Mouse (Mus musculus) neural tube, embryonic 14.5 days (tissue): ENCODE measurements around the gene Ywhah. TPM values are rescaled to one million over a fixed set of nuclear protein-coding genes. Genes with fewer than 3 reads are reported as not detected.
A peak's percentile ranks its signal among the peaks of the same experiment; 100 is the strongest.
"Not testable (repeated sequence)": the region's sequence is repeated elsewhere in the genome, so short reads cannot be mapped to it uniquely, and the experiment has no call there.

Source experiments
- ATAC-seq: fragments of 200-750 bp; cut with Nextera tagmentation; 2 replicates; pipeline ENCODE4 v1.8.0; 2017; ENCODE audit warnings: low read depth, mild to moderate bottlenecking, moderate TSS enrichment, moderate library complexity
- H3K27ac ChIP-seq: fragments of 300-500 bp; sonication (generic); 2 replicates; pipeline ENCODE4 v1.5.1; 2014; ENCODE audit warnings: low read depth, mild to moderate bottlenecking, control low read depth, low read length, moderate library complexity, mixed read lengths
- H3K27me3 ChIP-seq: fragments of 300-500 bp; sonication (generic); 2 replicates; pipeline ENCODE4 v1.6.1; 2014; ENCODE audit warnings: low read length; ENCODE audit not compliant: control insufficient read depth, insufficient read depth
- H3K36me3 ChIP-seq: fragments of 300-500 bp; sonication (generic); 2 replicates; pipeline ENCODE4 v1.6.1; 2014; ENCODE audit warnings: low read length, mixed read lengths; ENCODE audit not compliant: control insufficient read depth, insufficient read depth
- H3K4me1 ChIP-seq: fragments of 300-500 bp; sonication (generic); 2 replicates; pipeline ENCODE4 v1.6.1; 2014; ENCODE audit warnings: low read length; ENCODE audit not compliant: control insufficient read depth, insufficient read depth
- H3K4me2 ChIP-seq: fragments of 300-500 bp; sonication (generic); 2 replicates; pipeline ENCODE4 v1.6.1; 2014; ENCODE audit warnings: mild to moderate bottlenecking, low read depth, low read length, control low read depth
- H3K4me3 ChIP-seq: fragments of 300-500 bp; sonication (generic); 2 replicates; pipeline ENCODE4 v1.5.1; 2014; ENCODE audit warnings: low read depth, low read length, control low read depth, mixed read lengths
- H3K9ac ChIP-seq: fragments of 300-500 bp; sonication (generic); replicated peaks from 2 replicates; pipeline ENCODE4 v1.6.1; 2014; ENCODE audit warnings: low read depth, mild to moderate bottlenecking, control low read depth, low read length, mixed read lengths
- H3K9me3 ChIP-seq: fragments of 300-500 bp; sonication (generic); 2 replicates; pipeline ENCODE4 v1.6.1; 2016; ENCODE audit warnings: low read length; ENCODE audit not compliant: control insufficient read depth
- WGBS: fragments of 180-500 bp; shearing (Covaris S2); extraction: QIAGEN DNeasy Blood & Tissue Kit; methylation state at CpG from one replicate; pipeline ENCODE4 v1.1.7; 2014; 5-methylcytosine and 5-hydroxymethylcytosine counted together
- polyA plus RNA-seq: library from polyadenylated mRNA; unstranded; fragments of >200 nt; fragmentation: Nextera tagmentation; extraction: Ambion mirVana; gene quantifications from 2 replicates; pipeline ENCODE4 v1.2.1, GENCODE M21; 2014

The Ywhah gene
- polyA plus RNA-seq, 1 experiment from 2014 or later: 776 TPM

DNA sequence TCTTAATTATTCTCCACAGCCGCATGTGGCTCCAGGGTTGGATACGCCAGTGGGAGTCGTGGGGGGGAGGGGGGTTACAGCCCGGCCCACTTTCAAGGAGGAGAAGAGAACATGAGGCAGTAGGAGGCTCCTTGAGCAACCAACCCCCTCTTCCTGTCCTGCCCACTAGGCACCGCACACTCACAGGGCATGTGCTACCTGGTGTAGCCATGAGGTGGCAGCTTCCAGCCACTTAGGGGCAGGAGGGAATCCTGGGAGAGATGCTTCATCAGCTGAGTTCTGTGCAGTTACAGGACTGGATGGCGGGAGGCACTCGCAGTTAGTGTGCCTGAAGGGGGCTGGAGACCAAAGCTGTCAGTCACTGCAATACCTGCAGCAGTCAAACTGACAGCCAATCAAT is 15.5 kb downstream of the Ywhah start:
- H3K4me1 ChIP-seq: peaks cover 13% of the 10 kb centered on the region
- H3K27ac ChIP-seq: no peak overlapping the region
- no peaks in the 10 kb centered on the region for H3K27me3 ChIP-seq
- no peak overlapping the region for H3K9ac ChIP-seq
- 0 out of 2 replicates have a peak, but pooled peaks have one; percentile 19 for ATAC-seq
- no peak overlapping the region for H3K4me2 ChIP-seq
- no peak overlapping the region for H3K4me3 ChIP-seq
- no peaks in the 10 kb centered on the region for H3K9me3 ChIP-seq
- 30% methylated on average over 7 of the region's 7 CpGs for WGBS
- no peaks in the 10 kb centered on the region for H3K36me3 ChIP-seq

DNA sequence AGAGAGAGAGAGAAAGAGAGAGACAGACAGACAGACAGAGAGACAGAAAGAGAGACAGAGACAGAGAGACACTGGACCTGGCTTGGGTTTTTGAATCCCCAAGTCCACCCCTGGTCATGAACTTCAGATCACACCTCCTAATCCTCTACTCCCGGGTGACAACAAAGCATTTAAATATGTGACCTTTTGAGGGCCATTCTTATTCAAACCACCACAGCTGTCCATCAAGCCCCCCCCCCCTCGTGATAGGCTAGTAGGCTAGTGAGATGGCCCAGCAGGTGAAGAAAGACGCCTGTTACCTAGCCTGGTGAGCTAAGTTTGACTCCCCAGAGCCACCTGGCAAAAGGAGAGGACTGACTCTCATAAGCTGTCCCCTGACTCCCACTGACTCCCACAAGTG is 16.3 kb downstream of the Ywhah start:
- H3K9me3 ChIP-seq: no peaks in the 10 kb centered on the region
- no peak for ATAC-seq
- peaks cover 16% of the 10 kb centered on the region for H3K4me1 ChIP-seq
- no peaks in the 10 kb centered on the region for H3K36me3 ChIP-seq
- no peak overlapping the region for H3K27ac ChIP-seq
- WGBS: 43% methylated on average over 3 of the region's 3 CpGs
- H3K4me3 ChIP-seq: no peak overlapping the region
- H3K9ac ChIP-seq: no peak overlapping the region
- H3K27me3 ChIP-seq: no peaks in the 10 kb centered on the region
- H3K4me2 ChIP-seq: no peak overlapping the region

DNA sequence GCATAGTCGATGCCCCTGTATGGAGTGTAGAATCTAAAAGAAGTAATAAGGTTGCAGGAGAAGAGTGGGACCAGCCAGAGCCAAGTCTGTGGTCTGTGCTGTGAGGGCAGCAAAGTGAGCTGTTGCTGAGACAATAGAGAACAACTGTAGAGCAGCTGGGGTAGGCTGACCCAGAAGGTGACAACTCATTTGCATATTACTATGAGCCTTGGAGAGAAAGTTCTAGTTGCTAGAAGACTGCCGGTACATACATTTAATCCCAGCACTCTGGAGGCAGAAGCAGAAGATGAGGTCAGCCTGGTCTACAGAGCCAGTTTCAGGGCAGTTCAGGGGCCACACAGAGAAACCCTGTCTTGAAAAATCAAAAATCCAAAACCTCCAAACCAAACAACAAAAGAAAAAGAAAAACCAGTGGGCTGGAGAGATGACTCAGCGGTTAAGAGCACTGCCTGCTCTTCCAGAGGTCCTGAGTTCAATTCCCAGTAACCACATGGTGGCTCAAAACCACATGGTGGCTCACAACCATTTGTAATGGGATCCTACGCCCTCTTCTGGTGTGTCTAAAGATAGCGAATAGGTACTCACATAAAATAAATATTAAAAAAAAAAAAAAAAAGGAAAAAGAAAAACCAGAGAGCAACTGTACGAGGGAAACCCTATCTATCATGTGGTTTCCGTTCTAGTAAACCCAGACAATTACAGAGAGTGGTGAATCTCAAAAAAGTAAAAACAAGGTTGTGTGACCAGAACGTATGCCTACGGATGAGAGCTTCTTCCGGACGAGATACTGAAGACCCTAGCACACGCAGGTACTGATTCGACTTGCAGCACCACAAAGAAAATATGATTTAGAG is 20.3 kb downstream of the Ywhah start:
- H3K9ac ChIP-seq: 0 out of 2 replicates have a peak overlapping the region, but pooled peaks have one; percentile 11
- H3K4me2 ChIP-seq: peak overlapping the region; percentile 41
- H3K27ac ChIP-seq: no peak overlapping the region
- H3K4me1 ChIP-seq: peaks cover 3% of the 10 kb centered on the region; the same call in 1 of the 2 replicates
- no peaks in the 10 kb centered on the region for H3K36me3 ChIP-seq
- no peak overlapping the region for H3K4me3 ChIP-seq
- H3K27me3 ChIP-seq: no peaks in the 10 kb centered on the region
- WGBS: 51% methylated on average over 13 of the region's 13 CpGs
- H3K9me3 ChIP-seq: no peaks in the 10 kb centered on the region
- no peak for ATAC-seq

DNA sequence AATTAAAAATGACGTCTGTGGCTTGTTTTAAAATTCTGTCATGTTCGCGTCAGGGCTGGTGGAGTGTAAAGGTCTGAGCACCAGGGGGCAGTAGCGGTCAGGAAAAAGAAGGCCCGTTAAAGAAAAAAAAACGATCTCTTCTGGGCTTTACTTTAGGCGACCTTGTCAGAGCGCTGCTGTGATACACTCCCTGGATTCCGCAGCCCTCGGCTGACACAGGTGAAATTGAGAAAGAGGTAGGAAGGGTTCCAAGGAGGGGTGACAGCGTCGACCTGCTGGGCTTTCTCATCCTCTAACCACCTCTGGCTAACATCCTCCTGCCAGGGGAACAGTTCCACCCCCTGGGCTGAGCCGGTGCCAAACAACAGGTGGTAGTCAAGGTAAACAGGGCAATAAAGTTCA is 20.9 kb downstream of the Ywhah start:
- 4% methylated on average over 13 of the region's 13 CpGs for WGBS
- Histone ChIP-seq H3K27ac (no peak overlapping the region), H3K4me2 (peak overlapping the region; percentile 41), H3K36me3 (no peaks in the 10 kb centered on the region), H3K9me3 (no peaks in the 10 kb centered on the region), H3K4me3 (no peak overlapping the region), H3K9ac (0 out of 2 replicates have a peak overlapping the region, but pooled peaks have one; percentile 11), H3K4me1 (peaks cover 3% of the 10 kb centered on the region; the same call in 1 of the 2 replicates), H3K27me3 (no peaks in the 10 kb centered on the region)
- 0 out of 2 replicates have a peak, but pooled peaks have one; percentile 41 for ATAC-seq

DNA sequence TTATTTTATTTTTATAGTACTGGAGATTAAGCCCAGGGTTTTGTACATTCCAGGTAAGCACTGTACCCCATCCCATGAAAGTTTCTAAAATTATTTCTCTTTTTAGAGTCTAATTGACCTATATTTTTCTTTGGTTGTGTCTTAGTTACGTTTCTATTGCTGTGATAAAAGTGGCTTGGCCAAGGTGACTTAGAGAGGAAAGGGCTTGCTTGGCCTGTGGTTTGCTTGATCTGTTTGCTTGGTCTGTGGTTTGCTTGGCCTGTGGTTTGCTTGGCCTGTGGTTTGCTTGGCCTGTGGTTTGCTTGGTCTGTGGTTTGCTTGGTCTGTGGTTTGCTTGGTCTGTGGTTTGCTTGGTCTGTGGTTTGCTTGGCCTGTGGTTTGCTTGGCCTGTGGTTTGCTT is 22.1 kb downstream of the Ywhah start:
- WGBS: 97% methylated on average over 1 of the region's 1 CpGs
- ATAC-seq, H3K27me3 ChIP-seq, H3K9me3 ChIP-seq, H3K4me2 ChIP-seq, H3K4me1 ChIP-seq, H3K27ac ChIP-seq, H3K36me3 ChIP-seq, H3K4me3 ChIP-seq, H3K9ac ChIP-seq: not testable (repeated sequence)

DNA sequence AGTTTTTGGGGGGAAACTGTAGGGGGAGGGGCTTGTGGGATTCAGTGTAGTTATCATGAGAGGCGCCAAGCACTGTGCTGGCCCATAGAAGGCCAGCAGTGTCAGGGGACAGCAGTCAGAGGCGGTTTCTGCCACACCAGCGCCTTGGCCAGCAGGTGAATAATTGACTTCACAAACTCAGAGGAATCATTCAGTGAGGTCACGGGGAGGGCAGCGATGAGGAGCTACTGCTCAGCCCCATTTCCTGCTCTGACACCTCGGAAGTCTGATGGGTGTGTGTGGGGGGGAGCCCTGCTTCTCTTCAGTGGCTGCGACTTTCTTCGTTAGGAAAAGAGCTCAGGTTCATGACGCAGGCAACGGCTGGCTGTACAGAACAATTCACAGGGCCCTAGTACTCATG is 24.8 kb downstream of the Ywhah start:
- WGBS: 53% methylated on average over 10 of the region's 10 CpGs
- H3K27ac ChIP-seq: no peak overlapping the region

DNA sequence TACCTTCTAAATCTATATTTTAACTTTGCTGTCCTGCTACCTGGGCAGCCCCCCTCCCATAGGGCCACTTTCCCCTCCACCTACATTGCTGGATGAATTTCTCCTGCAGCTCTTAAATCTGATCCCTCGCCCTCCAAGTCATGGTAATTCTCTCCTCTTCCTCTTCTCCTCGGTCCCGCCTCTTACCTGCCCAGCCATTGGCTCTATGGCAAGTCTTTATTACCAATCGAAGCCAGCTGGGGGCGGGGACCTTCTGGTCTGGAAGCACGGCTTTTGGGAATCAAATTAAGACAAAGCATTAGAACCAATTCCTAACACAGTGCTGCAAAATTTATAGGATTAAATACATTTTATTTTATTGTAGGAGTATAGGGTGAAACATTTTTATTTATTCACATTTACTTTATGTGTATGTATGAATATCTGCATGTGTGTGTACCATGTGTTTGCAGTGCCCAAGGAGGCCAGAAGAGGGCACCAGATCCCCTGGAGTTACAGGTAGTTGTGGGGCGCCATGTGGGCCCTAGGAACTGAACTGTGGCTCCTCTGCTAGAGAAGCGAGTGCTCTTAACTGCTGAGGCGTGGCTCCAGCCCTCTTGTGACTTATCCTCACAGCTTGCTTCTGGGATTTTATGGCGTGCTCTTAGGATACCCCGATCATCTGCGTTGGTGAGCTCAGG is 26.2 kb downstream of the Ywhah start:
- Histone ChIP-seq H3K4me1 (no peaks in the 10 kb centered on the region), H3K4me2 (no peak overlapping the region), H3K9ac (no peak overlapping the region), H3K4me3 (no peak overlapping the region), H3K36me3 (no peaks in the 10 kb centered on the region), H3K9me3 (no peaks in the 10 kb centered on the region), H3K27me3 (no peaks in the 10 kb centered on the region), H3K27ac (no peak overlapping the region)
- WGBS: 92% methylated on average over 12 of the region's 12 CpGs
- ATAC-seq: no peak

More for the DNA sequence above, 24.8 kb downstream of the Ywhah start:
- H3K4me1 ChIP-seq: peaks cover 3% of the 10 kb centered on the region; the same call in 1 of the 2 replicates
- no peak overlapping the region for H3K9ac ChIP-seq
- ATAC-seq: no peak
- H3K4me3 ChIP-seq: no peak overlapping the region
- no peak overlapping the region for H3K4me2 ChIP-seq
- no peaks in the 10 kb centered on the region for H3K27me3 ChIP-seq
- no peaks in the 10 kb centered on the region for H3K9me3 ChIP-seq
- H3K36me3 ChIP-seq: no peaks in the 10 kb centered on the region

DNA sequence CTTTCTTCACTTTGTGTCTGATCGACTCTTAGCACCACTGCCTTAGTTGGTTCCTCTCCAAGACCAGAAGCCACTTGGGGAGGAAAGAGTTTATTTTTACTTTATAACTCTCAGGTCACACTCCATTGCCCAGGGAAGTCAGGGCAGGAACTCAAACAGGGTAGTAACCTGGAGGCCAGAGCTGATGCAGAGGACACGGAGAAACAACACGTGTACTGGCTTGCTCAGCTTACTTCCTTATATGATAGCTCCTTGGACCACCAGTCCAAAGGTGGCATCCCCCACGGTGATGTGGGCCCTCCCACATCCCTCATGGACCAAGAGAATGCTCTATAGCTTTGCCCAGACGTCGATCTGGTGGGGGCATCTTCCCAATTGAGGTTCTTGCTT is 26.7 kb downstream of the Ywhah start:
- no peak for ATAC-seq
- H3K9ac ChIP-seq: no peak overlapping the region
- H3K27ac ChIP-seq: no peak overlapping the region
- no peaks in the 10 kb centered on the region for H3K4me1 ChIP-seq
- H3K4me3 ChIP-seq: no peak overlapping the region
- no peaks in the 10 kb centered on the region for H3K36me3 ChIP-seq
- no peaks in the 10 kb centered on the region for H3K27me3 ChIP-seq
- no peaks in the 10 kb centered on the region for H3K9me3 ChIP-seq
- 85% methylated on average over 6 of the region's 6 CpGs for WGBS
- H3K4me2 ChIP-seq: no peak overlapping the region
